Mouse (Mus musculus) hindbrain, embryonic 12.5 days (tissue): ENCODE results near the gene Vsir. TPM values are rescaled to one million over a fixed set of nuclear protein-coding genes. Genes with fewer than 3 reads are reported as not detected.

ENCODE experiments used
- polyA plus RNA-seq: library from polyadenylated mRNA; unstranded; fragments of >200 nt; fragmentation: Nextera tagmentation; extraction: Ambion mirVana; gene quantifications from 2 replicates; pipeline ENCODE4 v1.2.1, GENCODE M21; 2016

The Vsir gene
- polyA plus RNA-seq, 1 experiment from 2014 or later, result 2.9 TPM

Other genes with a start within 250 kb of the Vsir start
- 35.4 and 38.6 TPM in 2 replicates for gene Spock2, start 240.6 kb upstream of the Vsir start, polyA plus RNA-seq
- gene Chst3, start 127.6 kb upstream of the Vsir start, polyA plus RNA-seq, result 3.2 and 3.7 TPM in 2 replicates
- gene Psap, start 69.2 kb upstream of the Vsir start, polyA plus RNA-seq, result 102 and 104 TPM in 2 replicates
- gene Gm17455, start 52.9 kb downstream of the Vsir start, polyA plus RNA-seq, result 5.6 and 9.0 TPM in 2 replicates